Comparison of ENCODE assay signal across 24 mouse cellular contexts in genomic region chr1:55445689-55446044, GRCm38 (mm10). TPM values are rescaled to one million over a fixed set of nuclear protein-coding genes. Genes with fewer than 3 reads are reported as not detected.
A peak's percentile ranks its signal among the peaks of the same experiment; 100 is the strongest.
DNase-seq lines count a peak whose midpoint lies in the region; ATAC-seq lines count a peak whose summit lies in the region.
"Had no signal": no experiment of that assay in that cellular context is flagged by ENCODE, and none has a peak within 500 bp of the region (broad histone marks: within the 10 kb centered on the region; RNA-seq: fewer than 3 reads in every experiment).

No protein-coding gene starts in this region.

- H3K27ac ChIP-seq in heart, embryonic 12.5 days (ENCODE audit: poor library complexity, severe bottlenecking), result no peak overlapping the region
- no peak overlapping the region for H3K27ac ChIP-seq in lung, embryonic 16.5 days (ENCODE audit: low read length)
- H3K27ac ChIP-seq in stomach, embryonic 16.5 days (ENCODE audit: low read length), result peak overlapping the region; percentile 27; the same call in 1 of the 2 replicates
- H3K27ac ChIP-seq: embryonic facial prominence, embryonic 10.5 days; forebrain, embryonic 15.5 days; hindbrain, embryonic 12.5 days; layer of hippocampus, adult 2 months; limb, embryonic 10.5 days; liver, embryonic 15.5 days had no signal

- H3K9ac ChIP-seq in heart, embryonic 12.5 days, result no peak overlapping the region
- H3K9ac ChIP-seq in lung, embryonic 16.5 days (ENCODE audit: low read length), result no peak overlapping the region
- no peak overlapping the region for H3K9ac ChIP-seq in stomach, embryonic 16.5 days (ENCODE audit: low read length)
- H3K9ac ChIP-seq: forebrain, embryonic 15.5 days; hindbrain, embryonic 12.5 days; liver, embryonic 15.5 days had no signal

- H3K36me3 ChIP-seq in heart, embryonic 12.5 days, result no peaks in the 10 kb centered on the region
- no peaks in the 10 kb centered on the region for H3K36me3 ChIP-seq in lung, embryonic 16.5 days (ENCODE audit: control insufficient read depth, insufficient read depth, low read length)
- H3K36me3 ChIP-seq in stomach, embryonic 16.5 days (ENCODE audit: control insufficient read depth, insufficient read depth, low read length), result no peaks in the 10 kb centered on the region
- H3K36me3 ChIP-seq: embryonic facial prominence, embryonic 10.5 days; forebrain, embryonic 15.5 days; hindbrain, embryonic 12.5 days; limb, embryonic 10.5 days; liver, embryonic 15.5 days had no signal

- 0 out of 2 replicates have a peak, but pooled peaks have one; percentile 36 for ATAC-seq in heart, embryonic 12.5 days (ENCODE audit: insufficient number of reproducible peaks, low FRiP score)
- ATAC-seq in lung, embryonic 16.5 days (ENCODE audit: low read depth), result peak; percentile 70
- peak; percentile 76; the same call in 1 of the 2 replicates for ATAC-seq in stomach, embryonic 16.5 days (ENCODE audit: insufficient read depth, low FRiP score)
- ATAC-seq: forebrain, embryonic 15.5 days; Patski had no signal

- peaks cover 14% of the 10 kb centered on the region for H3K4me1 ChIP-seq in heart, embryonic 12.5 days (replicated peaks)
- H3K4me1 ChIP-seq in lung, embryonic 16.5 days (replicated peaks; ENCODE audit: control insufficient read depth, insufficient read depth, low read length), result peaks cover 2% of the 10 kb centered on the region; the same call in 1 of the 2 replicates
- no peaks in the 10 kb centered on the region for H3K4me1 ChIP-seq in stomach, embryonic 16.5 days (ENCODE audit: control insufficient read depth, insufficient read depth, low read length)
- H3K4me1 ChIP-seq: embryonic facial prominence, embryonic 10.5 days; forebrain, embryonic 15.5 days; hindbrain, embryonic 12.5 days; limb, embryonic 10.5 days; liver, embryonic 15.5 days had no signal

- H3K4me2 ChIP-seq in heart, embryonic 12.5 days, result no peak overlapping the region
- H3K4me2 ChIP-seq in lung, embryonic 16.5 days (ENCODE audit: low read depth, low read length), result no peak overlapping the region
- no peak overlapping the region for H3K4me2 ChIP-seq in stomach, embryonic 16.5 days (ENCODE audit: low read depth, low read length)
- H3K4me2 ChIP-seq: forebrain, embryonic 15.5 days; hindbrain, embryonic 12.5 days; liver, embryonic 15.5 days; midbrain, embryonic 11.5 days had no signal

- no peak overlapping the region for H3K4me3 ChIP-seq in heart, embryonic 12.5 days
- no peak overlapping the region for H3K4me3 ChIP-seq in lung, embryonic 16.5 days (ENCODE audit: low read length)
- no peak overlapping the region for H3K4me3 ChIP-seq in stomach, embryonic 16.5 days (replicated peaks; ENCODE audit: low read length)
- H3K4me3 ChIP-seq: embryonic facial prominence, embryonic 10.5 days; forebrain, embryonic 15.5 days; hindbrain, embryonic 12.5 days; layer of hippocampus, adult 2 months; limb, embryonic 10.5 days; liver, embryonic 15.5 days had no signal

- no peaks in the 10 kb centered on the region for H3K27me3 ChIP-seq in heart, embryonic 12.5 days (replicated peaks)
- H3K27me3 ChIP-seq in lung, embryonic 16.5 days (ENCODE audit: control insufficient read depth, insufficient read depth, low read depth, low read length), result no peaks in the 10 kb centered on the region
- no peaks in the 10 kb centered on the region for H3K27me3 ChIP-seq in stomach, embryonic 16.5 days (ENCODE audit: control insufficient read depth, insufficient read depth, low read length)
- H3K27me3 ChIP-seq: forebrain, embryonic 15.5 days; hindbrain, embryonic 12.5 days; liver, embryonic 15.5 days; Patski had no signal

- intact Hi-C loops in heart, postnatal 36 days (cut with DNase I), result no loop called here

- DNase-seq in heart, postnatal 36 days, result no peak
- peak; percentile 10 to 12 for DNase-seq in lung, adult 18-20 months
- no peak for DNase-seq in lung, postnatal 14 days
- DNase-seq in embryo, embryonic 9.5 days (ENCODE audit: extremely low spot score), result no peak
- DNase-seq in urinary bladder, postnatal 10 days (ENCODE audit: low spot score), result no peak
- DNase-seq: cerebellum, adult 11 months; cerebellum, adult 9-11 months; gastrocnemius, postnatal 10 days; kidney, adult 9 months; kidney, postnatal 25 days; liver; right cerebral cortex, postnatal 4 days had no signal

- H3K9me3 ChIP-seq in heart, embryonic 12.5 days (replicated peaks), result no peaks in the 10 kb centered on the region
- no peaks in the 10 kb centered on the region for H3K9me3 ChIP-seq in lung, embryonic 16.5 days (ENCODE audit: control insufficient read depth, low read length)
- no peaks in the 10 kb centered on the region for H3K9me3 ChIP-seq in stomach, embryonic 16.5 days (replicated peaks; ENCODE audit: control insufficient read depth, low read length)
- H3K9me3 ChIP-seq: embryonic facial prominence, embryonic 10.5 days; forebrain, embryonic 15.5 days; hindbrain, embryonic 12.5 days; limb, embryonic 10.5 days; liver, embryonic 15.5 days had no signal

- 14% methylated on average over 3 of the region's 3 CpGs for WGBS in heart, embryonic 12.5 days
- 25% methylated on average over 3 of the region's 3 CpGs for WGBS in lung, embryonic 16.5 days
- 32% methylated on average over 3 of the region's 3 CpGs for WGBS in stomach, embryonic 16.5 days

RNA-seq across cellular contexts. Expression of gene Plcl1, which starts 39.9 kb away (rescaled TPM):
- polyA plus RNA-seq in heart, embryonic 12.5 days (2016; fragmentation: Nextera tagmentation; extraction: Ambion mirVana), result 0.77 and 0.80 TPM in 2 replicates
- total RNA-seq in heart, postnatal 36 days (2021), result 1 to 10 TPM; 3.9 to 4.4 TPM
- 1.9 and 2.0 TPM in 2 replicates for polyA plus RNA-seq in lung, embryonic 16.5 days (2015; fragmentation: Nextera tagmentation; extraction: Ambion mirVana)
- 1.9 and 2.2 TPM in 2 replicates for polyA plus RNA-seq in stomach, embryonic 16.5 days (2015; fragmentation: Nextera tagmentation; extraction: Ambion mirVana)
- total RNA-seq: granulocyte monocyte progenitor cell, adult 5-6 weeks had no signal

Comparison
In these comparisons a context has a peak if more than half of its experiments do, and no peak if none do; other contexts are left out.
1. DNase-seq: peak in lung, adult 18-20 months (2 of 2); none in heart, postnatal 36 days (0 of 2), lung, postnatal 14 days (single experiment), embryo, embryonic 9.5 days (single experiment) and urinary bladder, postnatal 10 days (single experiment).
2. Peak in every context shown above with its lines, with median percentiles within 50 percentile points of each other: ATAC-seq.